Mouse (Mus musculus): ENCODE measurements around the gene Selenos. TPM values are rescaled to one million over a fixed set of nuclear protein-coding genes. Genes with fewer than 3 reads are reported as not detected.

Selenos gene
- polyA plus RNA-seq (2015; fragmentation: Illumina TruSeq; extraction: RNeasy Lipid Tissue Mini Kit (QIAGEN cat#74804); ENCODE audit: low read depth, low replicate concordance), result 86.4 TPM

DNA sequence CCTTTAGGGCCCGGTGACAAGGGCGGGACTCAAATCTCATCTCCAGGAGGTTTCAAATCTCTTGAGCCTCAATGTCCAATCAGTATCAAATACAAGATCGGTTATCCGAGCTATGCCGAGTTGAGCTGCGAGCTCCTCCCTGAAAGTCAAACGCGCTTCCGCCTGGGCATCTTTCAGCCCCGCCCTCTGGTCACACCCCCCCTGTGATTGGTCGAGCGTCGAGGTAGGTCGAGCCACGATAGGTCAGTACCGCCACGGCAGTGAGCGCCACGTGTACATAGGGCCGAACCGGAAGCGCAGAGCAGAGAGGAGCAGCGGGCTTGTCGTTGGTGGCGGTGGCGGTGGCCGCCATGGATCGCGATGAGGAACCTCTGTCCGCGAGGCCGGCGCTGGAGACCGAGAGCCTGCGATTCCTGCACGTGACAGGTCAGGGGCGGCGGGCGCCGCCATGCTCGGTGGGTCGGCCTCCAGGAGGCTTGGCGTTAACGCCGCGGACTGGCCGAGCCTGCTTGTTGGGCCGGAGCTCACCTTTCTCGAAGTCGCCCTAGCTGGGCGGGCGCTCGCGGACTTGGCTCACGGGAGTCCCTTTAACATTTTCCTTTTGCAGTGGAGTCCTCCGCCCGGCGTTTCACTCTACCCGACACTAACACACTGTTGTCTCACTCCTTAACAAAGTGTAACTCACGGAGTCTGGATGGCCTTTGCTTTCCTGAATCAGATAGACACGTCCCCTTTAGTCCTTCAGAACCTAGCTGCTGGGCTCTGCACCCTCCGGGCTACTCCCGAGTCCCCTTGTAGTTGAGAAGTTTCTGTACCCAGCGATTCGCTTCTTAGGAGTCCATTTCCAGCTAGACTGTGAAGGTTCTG, at the start of gene Selenos:
Selenos (plus strand) TSS at position 286 of the 867 bp plus-strand sequence.

DNA sequence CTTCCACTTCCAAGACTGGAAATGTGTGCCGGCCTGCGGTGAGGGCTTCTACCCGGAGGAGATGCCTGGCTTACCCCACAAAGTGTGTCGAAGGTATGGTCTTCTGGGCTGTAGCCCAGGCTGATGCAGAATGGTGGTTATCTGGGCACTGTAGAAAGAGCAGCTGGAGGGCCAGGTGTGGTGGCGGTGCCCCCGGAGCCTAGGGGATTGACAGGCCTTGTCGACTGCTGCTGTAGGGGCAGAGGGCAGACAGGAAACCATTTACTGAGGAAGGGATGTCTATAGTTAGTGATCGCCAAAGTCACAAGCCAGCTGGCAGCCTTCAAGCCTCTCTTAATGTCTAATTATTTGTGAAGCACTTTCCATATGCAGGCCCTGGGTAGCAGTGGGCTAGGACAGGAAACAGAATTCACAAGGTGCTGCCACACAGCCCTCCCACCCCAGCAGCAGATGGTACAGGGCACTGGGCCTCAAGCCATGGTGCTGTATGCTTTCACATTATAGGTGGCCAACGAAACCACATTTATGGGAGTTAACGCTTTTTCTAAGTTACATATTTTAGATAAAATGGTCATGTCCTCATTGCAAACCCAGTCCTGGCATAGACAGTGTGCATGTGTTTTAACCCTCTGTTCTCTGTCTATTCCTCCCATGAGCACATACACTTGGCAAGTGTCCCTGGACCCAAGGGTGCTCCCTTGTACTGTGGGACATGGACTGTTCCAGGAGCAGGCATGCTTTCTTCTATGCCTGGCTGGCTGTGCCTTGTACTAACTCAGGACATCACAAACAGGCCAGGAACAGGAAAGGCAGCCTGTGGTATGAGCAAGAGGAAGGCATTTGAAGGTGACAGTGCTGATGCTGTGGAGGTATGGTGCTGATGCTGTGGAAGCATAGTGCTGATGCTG, 35.6 kb upstream of the Selenos start, which contains the start of gene Gm45213:
Gm45213 (plus strand) TSS at position 51 of the 908 bp plus-strand sequence.

DNA sequence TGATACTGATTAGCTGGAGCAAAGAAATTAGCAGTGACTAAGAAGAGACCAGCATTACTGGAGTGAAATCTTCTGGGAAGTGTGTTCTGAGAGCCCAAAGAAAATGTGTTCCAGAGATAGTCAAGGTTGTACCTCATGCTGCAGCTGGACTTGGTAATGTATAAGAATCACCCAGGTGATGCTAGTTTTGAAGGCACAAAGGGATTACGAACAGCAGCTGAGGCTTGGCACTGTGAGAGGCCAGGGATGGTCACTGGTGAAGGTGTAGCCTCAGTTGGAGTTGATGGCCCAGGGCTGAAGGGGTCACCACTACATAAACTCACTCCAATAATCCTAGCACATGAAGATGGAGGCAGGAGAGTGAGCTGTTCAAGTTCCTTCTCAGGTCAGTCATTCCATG, 20.7 kb upstream of the Selenos start, which contains the start of gene Snrpa1:
Snrpa1 (plus strand) TSS at position 301 of the 400 bp plus-strand sequence.

DNA sequence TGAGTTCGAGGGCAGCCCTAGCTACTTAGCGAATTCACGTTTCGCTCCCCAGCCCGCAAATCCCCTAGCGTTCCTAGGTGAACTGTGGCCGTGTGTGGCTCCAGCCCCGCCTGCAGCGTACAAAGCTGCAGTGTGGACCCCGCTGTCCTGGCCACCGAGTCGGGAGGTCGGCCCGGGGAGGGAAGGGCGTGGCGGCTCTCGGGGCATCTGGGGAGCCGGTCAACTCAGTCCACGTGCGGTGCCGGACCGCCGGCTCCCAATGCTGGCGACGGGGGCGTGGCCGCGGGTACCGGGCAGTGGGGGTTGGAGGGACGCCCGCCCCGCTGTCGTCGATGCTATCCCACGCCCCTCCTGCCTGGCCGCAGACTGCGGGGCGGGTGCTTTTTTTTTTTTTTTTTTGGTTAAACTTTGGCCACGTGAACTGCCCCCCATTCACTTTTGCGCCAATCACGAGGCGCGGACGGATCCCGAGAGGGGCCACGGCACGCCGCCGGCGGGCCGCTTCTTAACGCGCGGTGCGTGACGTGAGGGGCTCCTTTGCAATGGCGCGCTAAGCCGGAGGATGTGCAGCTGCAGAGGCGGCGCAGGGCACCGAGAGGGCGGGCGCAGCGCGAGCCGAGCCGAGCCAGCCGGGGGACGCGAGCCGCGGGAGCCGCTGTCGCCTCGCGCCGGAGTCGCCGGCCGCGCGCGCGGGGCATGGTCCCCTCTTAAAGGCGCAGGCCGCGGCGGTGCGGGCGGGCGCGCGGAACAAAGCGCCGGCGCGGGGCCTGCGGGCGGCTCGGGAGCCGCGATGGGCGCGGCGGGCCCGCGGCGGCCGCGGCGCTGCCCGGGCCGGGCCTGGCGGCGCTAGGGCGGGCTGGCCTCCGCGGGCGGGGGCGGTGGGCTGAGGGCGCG, 29.8 kb downstream of the Selenos start, which contains the start of gene Chsy1:
Chsy1 (plus strand) TSS at position 555 of the 894 bp plus-strand sequence.

Other genes with a start within 250 kb of the Selenos start
- 12.0 TPM for gene Pcsk6, start 217.9 kb upstream of the Selenos start, polyA plus RNA-seq (2015; fragmentation: Illumina TruSeq; extraction: RNeasy Lipid Tissue Mini Kit (QIAGEN cat#74804); ENCODE audit: low read depth, low replicate concordance)
- not detected for gene Gm45213, start 36.0 kb upstream of the Selenos start, polyA plus RNA-seq (2015; fragmentation: Illumina TruSeq; extraction: RNeasy Lipid Tissue Mini Kit (QIAGEN cat#74804); ENCODE audit: low read depth, low replicate concordance)
- 44.8 TPM for gene Snrpa1, start 20.6 kb upstream of the Selenos start, polyA plus RNA-seq (2015; fragmentation: Illumina TruSeq; extraction: RNeasy Lipid Tissue Mini Kit (QIAGEN cat#74804); ENCODE audit: low read depth, low replicate concordance)
- gene Chsy1, start 29.9 kb downstream of the Selenos start, polyA plus RNA-seq (2015; fragmentation: Illumina TruSeq; extraction: RNeasy Lipid Tissue Mini Kit (QIAGEN cat#74804); ENCODE audit: low read depth, low replicate concordance), result 6.9 TPM